Mouse (Mus musculus): ENCODE data around the gene Plcb4.

DNA sequence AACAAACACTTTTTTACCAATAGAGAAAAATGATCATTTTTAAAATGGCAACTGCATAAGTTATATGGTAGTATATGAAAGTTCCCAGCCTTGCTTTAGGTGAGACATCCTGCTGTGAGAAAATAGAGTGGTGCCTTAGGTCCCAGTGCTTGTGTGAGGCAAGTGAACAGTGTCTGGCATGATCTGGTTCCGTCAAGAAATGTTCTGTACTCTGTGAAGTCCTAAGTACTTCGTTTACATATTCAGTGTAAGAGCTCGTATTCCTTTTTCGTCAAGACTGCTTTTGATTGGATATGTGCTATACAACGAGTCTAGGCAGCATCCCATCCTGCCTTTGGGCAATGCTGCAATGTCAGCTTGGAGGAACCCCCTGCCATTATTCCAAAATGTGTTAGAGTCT lies 342.1 kb downstream of the Plcb4 start:
- no peak for TF ChIP-seq CTCF (IDR thresholded peaks at IDR 0.05; ENCODE audit: insufficient read depth, low read length)
- TF ChIP-seq POLR2A (IDR thresholded peaks at IDR 0.05; ENCODE audit: borderline replicate concordance, extremely low read depth, low read depth, low read length): no peak
